15 mouse cellular contexts compared by ENCODE assay signal in genomic region chr2:68911587-68912483, GRCm38 (mm10). TPM values are rescaled to one million over a fixed set of nuclear protein-coding genes. Genes with fewer than 3 reads are reported as not detected.
A peak's percentile ranks its signal among the peaks of the same experiment; 100 is the strongest.
DNase-seq lines count a peak whose midpoint lies in the region; ATAC-seq lines count a peak whose summit lies in the region.
"Had no signal": no experiment of that assay in that cellular context is flagged by ENCODE, and none has a peak within 500 bp of the region (broad histone marks: within the 10 kb centered on the region; RNA-seq: fewer than 3 reads in every experiment).

No protein-coding gene starts in this region.

- 0 out of 2 replicates have a peak, but pooled peaks cover 2% of the 10 kb centered on the region for H3K4me1 ChIP-seq in forebrain, embryonic 15.5 days
- no peaks in the 10 kb centered on the region for H3K4me1 ChIP-seq in forebrain, embryonic 12.5 days
- H3K4me1 ChIP-seq in intestine, embryonic 16.5 days (ENCODE audit: control insufficient read depth, insufficient read depth, low read length) = peaks cover 18% of the 10 kb centered on the region
- peaks cover 5% of the 10 kb centered on the region; the same call in 1 of the 2 replicates for H3K4me1 ChIP-seq in intestine, embryonic 15.5 days (replicated peaks)
- H3K4me1 ChIP-seq: kidney, embryonic 15.5 days; midbrain, embryonic 13.5 days had no signal

- ATAC-seq in forebrain, embryonic 15.5 days (replicated peaks) = peak; percentile 38; the same call in 1 of the 2 replicates
- ATAC-seq in forebrain, embryonic 12.5 days (ENCODE audit: low FRiP score) = no peak
- ATAC-seq in intestine, embryonic 16.5 days = peak; percentile 41; the same call in 1 of the 2 replicates
- ATAC-seq in intestine, embryonic 15.5 days = no peak
- ATAC-seq: midbrain, embryonic 13.5 days had no signal

- H3K4me3 ChIP-seq in forebrain, embryonic 15.5 days = no peak overlapping the region
- H3K4me3 ChIP-seq in forebrain, embryonic 12.5 days (replicated peaks) = no peak overlapping the region
- no peak overlapping the region for H3K4me3 ChIP-seq in intestine, embryonic 16.5 days (ENCODE audit: low read length)
- no peak overlapping the region for H3K4me3 ChIP-seq in intestine, embryonic 15.5 days (replicated peaks)
- H3K4me3 ChIP-seq: erythroblast, embryonic 14.5 days; kidney, embryonic 15.5 days; midbrain, embryonic 13.5 days; neural tube, embryonic 13.5 days had no signal

- DNase-seq in right cerebral cortex, adult 18-20 months = peak; percentile 56
- no peak for DNase-seq in right cerebral cortex, adult 2 months (ENCODE audit: low spot score in 2 of 2)
- peak; percentile 72 for DNase-seq in telencephalon, adult 2 months (ENCODE audit: low read depth, low spot score)
- no peak for DNase-seq in thymus, postnatal 10 days (ENCODE audit: low spot score in 2 of 2)
- DNase-seq: adrenal gland, postnatal 25 days; cerebellum, adult 9-10 months had no signal

- WGBS in forebrain, embryonic 15.5 days = 90% methylated on average over 12 of the region's 12 CpGs
- WGBS in forebrain, embryonic 12.5 days = 92% methylated on average over 12 of the region's 12 CpGs
- WGBS in intestine, embryonic 16.5 days = 72% methylated on average over 12 of the region's 12 CpGs
- WGBS in intestine, embryonic 15.5 days = 72% methylated on average over 12 of the region's 12 CpGs

- H3K27me3 ChIP-seq in forebrain, embryonic 15.5 days = no peaks in the 10 kb centered on the region
- H3K27me3 ChIP-seq in forebrain, embryonic 12.5 days = no peaks in the 10 kb centered on the region
- no peaks in the 10 kb centered on the region for H3K27me3 ChIP-seq in intestine, embryonic 16.5 days (replicated peaks; ENCODE audit: control insufficient read depth, insufficient read depth, low read length)
- no peaks in the 10 kb centered on the region for H3K27me3 ChIP-seq in intestine, embryonic 15.5 days (replicated peaks)
- H3K27me3 ChIP-seq: kidney, embryonic 15.5 days; midbrain, embryonic 13.5 days; neural tube, embryonic 13.5 days had no signal

- H3K4me2 ChIP-seq in forebrain, embryonic 15.5 days (replicated peaks) = no peak overlapping the region
- no peak overlapping the region for H3K4me2 ChIP-seq in forebrain, embryonic 12.5 days
- H3K4me2 ChIP-seq in intestine, embryonic 16.5 days (ENCODE audit: low read depth, low read length) = no peak overlapping the region
- H3K4me2 ChIP-seq in intestine, embryonic 15.5 days (replicated peaks) = no peak overlapping the region
- H3K4me2 ChIP-seq: kidney, embryonic 15.5 days; midbrain, embryonic 13.5 days; neural tube, embryonic 13.5 days had no signal

- H3K36me3 ChIP-seq in forebrain, embryonic 15.5 days = no peaks in the 10 kb centered on the region
- no peaks in the 10 kb centered on the region for H3K36me3 ChIP-seq in forebrain, embryonic 12.5 days (replicated peaks)
- no peaks in the 10 kb centered on the region for H3K36me3 ChIP-seq in intestine, embryonic 16.5 days (ENCODE audit: control insufficient read depth, insufficient read depth, low read length)
- H3K36me3 ChIP-seq in intestine, embryonic 15.5 days = no peaks in the 10 kb centered on the region
- H3K36me3 ChIP-seq: kidney, embryonic 15.5 days; midbrain, embryonic 13.5 days; neural tube, embryonic 13.5 days had no signal

- H3K9me3 ChIP-seq in forebrain, embryonic 15.5 days = no peaks in the 10 kb centered on the region
- H3K9me3 ChIP-seq in forebrain, embryonic 12.5 days = peaks cover 5% of the 10 kb centered on the region; the same call in 1 of the 2 replicates
- no peaks in the 10 kb centered on the region for H3K9me3 ChIP-seq in intestine, embryonic 16.5 days (ENCODE audit: control insufficient read depth, low read length)
- H3K9me3 ChIP-seq in intestine, embryonic 15.5 days = no peaks in the 10 kb centered on the region
- H3K9me3 ChIP-seq: kidney, embryonic 15.5 days; neural tube, embryonic 13.5 days had no signal

- H3K9ac ChIP-seq in forebrain, embryonic 15.5 days (replicated peaks) = no peak overlapping the region
- H3K9ac ChIP-seq in forebrain, embryonic 12.5 days = no peak overlapping the region
- H3K9ac ChIP-seq in intestine, embryonic 16.5 days (ENCODE audit: low read depth, low read length) = no peak overlapping the region
- H3K9ac ChIP-seq in intestine, embryonic 15.5 days = no peak overlapping the region
- H3K9ac ChIP-seq: kidney, embryonic 15.5 days; midbrain, embryonic 13.5 days; neural tube, embryonic 13.5 days had no signal

- no peak overlapping the region for H3K27ac ChIP-seq in forebrain, embryonic 15.5 days (replicated peaks)
- no peak overlapping the region for H3K27ac ChIP-seq in forebrain, embryonic 12.5 days
- H3K27ac ChIP-seq in intestine, embryonic 16.5 days (ENCODE audit: low read length) = no peak overlapping the region
- no peak overlapping the region for H3K27ac ChIP-seq in intestine, embryonic 15.5 days
- H3K27ac ChIP-seq: kidney, embryonic 15.5 days; macrophage; midbrain, embryonic 13.5 days; neural tube, embryonic 13.5 days had no signal

RNA-seq across cellular contexts. Expression of gene Cers6, which starts 50.6 kb away (rescaled TPM):
- polyA plus RNA-seq in forebrain, embryonic 15.5 days (2015; fragmentation: Nextera tagmentation; extraction: Ambion mirVana) = 55.0 and 60.0 TPM in 2 replicates
- 34.8 and 38.3 TPM in 2 replicates for polyA plus RNA-seq in forebrain, embryonic 12.5 days (2016; fragmentation: Nextera tagmentation; extraction: Ambion mirVana)
- 39.6 and 47.9 TPM in 2 replicates for polyA plus RNA-seq in intestine, embryonic 16.5 days (2015; fragmentation: Nextera tagmentation; extraction: Ambion mirVana)
- 37.9 and 40.5 TPM in 2 replicates for polyA plus RNA-seq in intestine, embryonic 15.5 days (2015; fragmentation: Nextera tagmentation; extraction: Ambion mirVana)

Comparison
In these comparisons a context has a peak if more than half of its experiments do, and no peak if none do; other contexts are left out.
1. ATAC-seq: peak in forebrain, embryonic 15.5 days (single experiment) and intestine, embryonic 16.5 days (single experiment); none in forebrain, embryonic 12.5 days (single experiment) and intestine, embryonic 15.5 days (single experiment).
2. DNase-seq: peak in right cerebral cortex, adult 18-20 months (single experiment) and telencephalon, adult 2 months (single experiment); none in right cerebral cortex, adult 2 months (0 of 2) and thymus, postnatal 10 days (0 of 2).